Mouse (Mus musculus): ENCODE measurements at regions not wholly inside any gene's neighbourhood (a gene's known extent, or its start where the extent isn't known, plus 50 kb on each side); places are given as distances from the start of the nearest gene placed in this dataset.

DNA sequence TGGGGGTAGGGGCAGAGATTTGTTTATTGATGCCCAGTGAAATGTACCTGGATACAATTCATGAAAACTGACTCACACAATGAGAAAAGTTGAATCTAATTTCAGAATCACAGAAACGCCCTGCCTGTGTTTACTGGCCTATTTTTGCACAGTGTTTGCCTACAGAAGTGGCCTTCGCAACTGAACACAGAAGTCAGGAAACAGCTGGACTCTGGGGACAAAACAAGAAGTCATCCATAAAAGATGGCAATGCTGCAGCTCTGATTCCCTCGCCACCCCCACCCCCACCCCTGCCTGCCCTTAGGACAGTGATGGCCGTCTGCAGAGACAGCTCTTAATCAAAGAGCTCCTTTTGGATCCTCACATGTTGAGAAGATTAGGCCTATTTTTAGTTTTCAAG, 150.0 kb upstream of the Galnt5 start:
- TF ChIP-seq USF1 (IDR thresholded peaks at IDR 0.05; ENCODE audit: low read depth, low read length) (no peak), RCOR1 (IDR thresholded peaks at IDR 0.05; ENCODE audit: low read depth, low read length) (no peak), UBTF (IDR thresholded peaks at IDR 0.05; ENCODE audit: borderline replicate concordance, insufficient read depth, low read depth, low read length) (no peak), POLR2A (IDR thresholded peaks at IDR 0.05; ENCODE audit: control insufficient read depth in 1 of 2, insufficient read depth in 1 of 2, low read depth in 1 of 2, low read length in 2 of 2, poor library complexity in 1 of 2) (no peak), GATA1 (IDR thresholded peaks at IDR 0.05; ENCODE audit: low read depth, low read length) (no peak), CTCF (IDR thresholded peaks at IDR 0.05 in 2 of 3, conservative IDR thresholded peaks at IDR 0.05 in 1 of 3; ENCODE audit: control insufficient read depth in 1 of 3, insufficient read depth in 1 of 3, low read depth in 2 of 3, low read length in 3 of 3, poor library complexity in 1 of 3, severe bottlenecking in 1 of 3) (no peak), EP300 (IDR thresholded peaks at IDR 0.05; ENCODE audit: low read depth in 1 of 2, low read length in 2 of 2) (no peak), ZKSCAN1 (IDR thresholded peaks at IDR 0.05; ENCODE audit: low read depth, low read length) (no peak), KAT2A (conservative IDR thresholded peaks at IDR 0.05; ENCODE audit: low read depth, low read length) (no peak), USF2 (IDR thresholded peaks at IDR 0.05; ENCODE audit: borderline replicate concordance in 1 of 2, insufficient read depth in 1 of 2, low read depth in 1 of 2, low read length in 2 of 2) (no peak), MEF2A (IDR thresholded peaks at IDR 0.05; ENCODE audit: extremely low read depth, insufficient replicate concordance, low read depth, low read length, poor library complexity, severe bottlenecking) (no peak)

All from MEL (cell line).